In genomic region chr9:71989663-71990062, GRCm38 (mm10) we compare ENCODE assay signal across 24 mouse cellular contexts.
A peak's percentile ranks its signal among the peaks of the same experiment; 100 is the strongest.
DNase-seq lines count a peak whose midpoint lies in the region; ATAC-seq and TF ChIP-seq lines count a peak whose summit lies in the region.
"Had no signal": no experiment of that assay in that cellular context is flagged by ENCODE, and none has a peak within 500 bp of the region (broad histone marks: within the 10 kb centered on the region; RNA-seq: fewer than 3 reads in every experiment).

No protein-coding gene starts in this region.

- no peak for TF ChIP-seq RAD21 in CH12.LX (IDR thresholded peaks at IDR 0.05; ENCODE audit: low read depth, low read length)

- peak; percentile 72 for TF ChIP-seq EP300 in CH12.LX (IDR thresholded peaks at IDR 0.05; ENCODE audit: low read length)

- DNase-seq in A20 (ENCODE audit: low read depth, low spot score) (peak; percentile 60), CH12.LX (ENCODE audit: extremely low read depth) (no peak)
- peak; percentile 31 for DNase-seq in splenic B cell, adult 2 months (ENCODE audit: low read depth, low spot score)
- DNase-seq: adrenal gland, postnatal 10 days; adrenal gland, postnatal 25 days; B cell, adult 2 months; cerebellum, adult 11 months; cerebellum, adult 18-20 months; cerebellum, adult 8-10 months; cerebellum, adult 9-11 months; cerebellum, postnatal 14 days; cerebellum, postnatal 36 days; embryo, embryonic 11 days had no signal

- peaks cover 6 to 11% of the 10 kb centered on the region in 2 experiments for H3K36me3 ChIP-seq in CH12.LX (replicated peaks in 1 of 2; ENCODE audit: control insufficient read depth in 1 of 2, insufficient read depth in 1 of 2, low read length in 1 of 2)
- H3K36me3 ChIP-seq in splenic B cell, adult 2 months (ENCODE audit: control insufficient read depth, insufficient read depth, low read length, poor library complexity, severe bottlenecking) = no peaks in the 10 kb centered on the region
- no peaks in the 10 kb centered on the region for H3K36me3 ChIP-seq in hindbrain, embryonic 12.5 days
- H3K36me3 ChIP-seq: embryonic facial prominence, embryonic 13.5 days; embryonic facial prominence, embryonic 15.5 days; forebrain, embryonic 10.5 days; forebrain, embryonic 12.5 days had no signal

- in situ Hi-C loops in CH12.LX (cut with MboI; ENCODE audit: low pct_ligation_motif_present, low pct_unique_long_range_greater_than_20kb, low sequenced_read_pairs) = no loop called here

- no peak for ATAC-seq in activated CD4-positive, CD25-positive, alpha-beta regulatory T cell, adult 4 months
- ATAC-seq in hindbrain, embryonic 12.5 days (ENCODE audit: low FRiP score) = no peak
- ATAC-seq: CD4-positive, CD25-positive, alpha-beta regulatory T cell, adult 4 months; forebrain, embryonic 14.5 days; forebrain, embryonic 16.5 days; Patski had no signal

- H3K9me3 ChIP-seq in CH12.LX (replicated peaks; ENCODE audit: low read length) = no peaks in the 10 kb centered on the region
- no peaks in the 10 kb centered on the region for H3K9me3 ChIP-seq in hindbrain, embryonic 12.5 days (replicated peaks)
- H3K9me3 ChIP-seq: embryonic facial prominence, embryonic 13.5 days; embryonic facial prominence, embryonic 15.5 days; forebrain, embryonic 10.5 days; forebrain, embryonic 12.5 days had no signal

- TF ChIP-seq CTCF in CH12.LX (conservative IDR thresholded peaks at IDR 0.05 in 1 of 2, IDR thresholded peaks at IDR 0.05 in 1 of 2; ENCODE audit: low read depth in 2 of 2, low read length in 2 of 2) = no peak

- no peak overlapping the region for H3K9ac ChIP-seq in CH12.LX (ENCODE audit: insufficient read depth, low read depth)
- H3K9ac ChIP-seq in hindbrain, embryonic 12.5 days = no peak overlapping the region
- H3K9ac ChIP-seq: embryonic facial prominence, embryonic 13.5 days; embryonic facial prominence, embryonic 15.5 days; forebrain, embryonic 12.5 days had no signal

- peaks cover 4 to 43% of the 10 kb centered on the region in 2 experiments; a peak in 3 of 4 replicates for H3K4me1 ChIP-seq in CH12.LX (ENCODE audit: control insufficient read depth in 1 of 2, insufficient read depth in 2 of 2)
- H3K4me1 ChIP-seq in hindbrain, embryonic 12.5 days = peaks cover 9% of the 10 kb centered on the region; the same call in 1 of the 2 replicates
- H3K4me1 ChIP-seq: embryonic facial prominence, embryonic 15.5 days had no signal

- 71% methylated on average over 1 of the region's 1 CpGs for WGBS in hindbrain, embryonic 12.5 days

- no peaks in the 10 kb centered on the region for H3K27me3 ChIP-seq in CH12.LX (replicated peaks)
- H3K27me3 ChIP-seq in splenic B cell, adult 2 months (ENCODE audit: control insufficient read depth, insufficient read depth, low read length, poor library complexity, severe bottlenecking) = no peaks in the 10 kb centered on the region
- H3K27me3 ChIP-seq in hindbrain, embryonic 12.5 days = no peaks in the 10 kb centered on the region
- H3K27me3 ChIP-seq: embryonic facial prominence, embryonic 13.5 days; embryonic facial prominence, embryonic 15.5 days; forebrain, embryonic 12.5 days; Patski had no signal

- dilution Hi-C loops in CH12.LX (cut with MboI; ENCODE audit: extremely low pct_ligation_motif_present, extremely low pct_unique_long_range_greater_than_20kb, low sequenced_read_pairs) = no loop called here

- no peak overlapping the region for H3K27ac ChIP-seq in CH12.LX (ENCODE audit: insufficient read depth, low read depth)
- no peak overlapping the region for H3K27ac ChIP-seq in hindbrain, embryonic 12.5 days
- H3K27ac ChIP-seq: embryonic facial prominence, embryonic 13.5 days; embryonic facial prominence, embryonic 15.5 days; forebrain, embryonic 10.5 days; forebrain, embryonic 12.5 days had no signal

- H3K79me2 ChIP-seq in CH12.LX (replicated peaks; ENCODE audit: control insufficient read depth, extremely low read depth, insufficient read depth, poor library complexity, severe bottlenecking) = no peaks in the 10 kb centered on the region

- H3K4me2 ChIP-seq in CH12.LX (ENCODE audit: insufficient read depth, low read depth, poor library complexity, severe bottlenecking) = no peak overlapping the region
- H3K4me2 ChIP-seq in hindbrain, embryonic 12.5 days (replicated peaks) = no peak overlapping the region
- H3K4me2 ChIP-seq: embryonic facial prominence, embryonic 13.5 days; embryonic facial prominence, embryonic 15.5 days; forebrain, embryonic 12.5 days had no signal

- H3K4me3 ChIP-seq in CH12.LX (replicated peaks in 1 of 3; ENCODE audit: low read depth in 2 of 3, low read length in 2 of 3, poor library complexity in 1 of 3) = no peak overlapping the region
- no peak overlapping the region for H3K4me3 ChIP-seq in hindbrain, embryonic 12.5 days
- H3K4me3 ChIP-seq: embryonic facial prominence, embryonic 13.5 days; embryonic facial prominence, embryonic 15.5 days; erythroblast, embryonic 14.5 days; forebrain, embryonic 10.5 days; forebrain, embryonic 12.5 days had no signal

- TF ChIP-seq POLR2A in CH12.LX (IDR thresholded peaks at IDR 0.05; ENCODE audit: low read depth, low read length) = no peak

TF ChIP-seq in CH12.LX, 34 proteins besides CTCF, POLR2A, EP300 and RAD21:
- TF ChIP-seq USF1 (IDR thresholded peaks at IDR 0.05; ENCODE audit: low read depth, low read length) (no peak), ELF1 (IDR thresholded peaks at IDR 0.05; ENCODE audit: low read depth, low read length) (no peak), HCFC1 (IDR thresholded peaks at IDR 0.05; ENCODE audit: low read depth, low read length) (no peak), IRF4 (IDR thresholded peaks at IDR 0.05; ENCODE audit: low read depth, low read length) (peak; percentile 68), ZNF384 (IDR thresholded peaks at IDR 0.05; ENCODE audit: low read depth, low read length) (peak; percentile 67), MAFK (IDR thresholded peaks at IDR 0.05; ENCODE audit: insufficient replicate concordance, low read length) (no peak), BHLHE40 (IDR thresholded peaks at IDR 0.05; ENCODE audit: low read depth, low read length) (no peak)
TF ChIP-seq in CH12.LX: peak in this region for 2.
